Mouse (Mus musculus) fat pad, adult 2 months (tissue): ENCODE data around the gene Nuak2.
"Not testable (repeated sequence)": the region's sequence is repeated elsewhere in the genome, so short reads cannot be mapped to it uniquely, and the experiment has no call there.

Experiments used
- DNase-seq: peaks from one replicate; pipeline ENCODE4 v3.0.0-alpha.2; 2011; ENCODE audit warnings: low read depth, low spot score; ENCODE audit errors: extremely low read depth

The Nuak2 gene

GRCm38 (mm10) chr1:132315889-132316624 lies at the start of gene Nuak2:
Gene Nuak2 (plus strand): TSS chr1:132316126.
- no peak for DNase-seq

DNA sequence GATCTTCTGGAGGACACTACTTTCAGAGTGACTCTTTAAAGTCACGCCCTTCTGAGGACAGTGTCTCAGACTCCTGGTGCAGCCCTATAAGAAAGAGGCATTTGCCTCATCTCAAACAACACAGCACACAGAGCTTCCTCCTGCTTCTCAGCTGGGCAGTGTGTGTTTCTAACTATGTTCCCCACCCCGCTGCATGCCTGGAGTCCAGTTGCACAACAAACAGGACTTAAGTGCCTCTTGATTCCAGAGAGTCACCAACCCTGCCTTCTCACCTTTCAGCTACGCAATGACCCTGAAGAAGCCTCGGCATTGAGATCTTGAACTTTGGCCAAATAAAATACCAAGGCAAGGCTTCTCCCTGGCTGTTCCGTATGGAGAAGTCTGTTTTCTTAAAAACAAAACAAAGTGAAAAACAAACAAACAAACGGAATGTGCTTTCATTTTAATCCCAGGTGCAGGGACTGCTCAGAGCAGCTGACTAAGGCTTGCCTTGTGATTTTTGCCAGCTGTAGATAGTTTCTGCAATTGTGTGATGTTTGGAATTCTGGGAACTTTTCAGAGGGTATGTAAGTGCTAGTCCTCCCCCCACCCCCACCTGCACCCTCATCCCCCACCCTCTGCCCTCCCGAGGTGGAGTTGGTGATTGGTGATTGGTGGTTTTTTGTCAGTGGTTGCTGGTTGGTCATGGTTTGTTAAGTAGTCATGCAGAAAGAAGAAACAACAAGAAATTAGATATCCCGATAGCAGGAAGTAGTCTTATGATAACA lies 49.0 kb upstream of the Nuak2 start:
- DNase-seq, result peak; percentile 18

GRCm38 (mm10) chr1:132267959-132268358 lies 48.0 kb upstream of the Nuak2 start:
- no peak for DNase-seq

DNA sequence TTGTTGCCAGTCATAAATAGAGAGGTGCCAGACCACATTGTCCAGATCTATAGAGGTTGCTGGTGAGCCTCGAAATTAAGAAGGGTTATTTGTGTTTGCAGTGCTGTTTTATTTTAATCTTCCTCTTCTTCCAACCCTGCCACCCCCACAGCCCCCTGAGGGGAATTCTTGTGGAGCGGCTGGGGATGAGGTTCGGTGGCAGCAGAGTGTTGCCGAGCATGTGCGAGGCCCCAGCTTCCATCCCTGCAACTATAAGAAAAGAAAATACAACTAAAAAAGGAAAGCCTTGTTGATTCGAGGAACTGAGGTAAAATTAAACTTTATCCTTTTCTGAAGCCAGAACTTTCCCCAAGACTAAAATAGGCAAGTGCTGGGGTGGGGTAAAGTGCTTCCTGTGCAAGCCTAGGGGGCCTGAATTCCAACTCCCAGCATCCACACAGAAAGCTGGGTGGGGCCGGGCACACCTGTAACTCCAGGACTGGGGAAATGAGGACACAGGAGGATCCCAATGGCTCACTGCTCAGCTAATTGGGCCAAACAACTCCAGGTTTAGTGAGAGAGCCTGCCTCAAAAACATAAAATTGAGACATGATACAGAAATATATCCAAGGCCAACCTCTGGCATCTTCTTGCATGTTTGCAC lies 47.4 kb upstream of the Nuak2 start:
- no peak for DNase-seq

DNA sequence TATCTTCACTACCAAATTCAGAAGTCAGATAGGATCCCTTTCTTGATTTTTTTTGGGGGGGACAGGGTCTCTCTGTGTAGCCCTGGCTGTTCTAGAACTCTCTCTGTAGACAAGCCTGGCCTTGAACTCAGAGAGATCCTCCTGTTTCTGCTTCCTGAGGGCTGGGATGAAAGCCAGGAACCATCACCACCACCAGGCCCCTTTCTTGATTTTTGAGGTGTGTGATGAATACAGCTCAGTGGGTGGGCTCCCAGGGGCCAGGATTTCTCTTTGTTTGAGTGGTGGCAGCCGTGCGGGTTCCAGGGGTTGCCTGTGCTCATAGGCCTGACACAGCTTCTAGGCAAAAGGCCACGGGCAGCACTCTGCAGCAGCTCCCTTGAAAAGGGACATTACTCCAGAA lies 44.7 kb upstream of the Nuak2 start:
- no peak for DNase-seq

GRCm38 (mm10) chr1:132276694-132277093 lies 39.2 kb upstream of the Nuak2 start:
- no peak for DNase-seq

DNA sequence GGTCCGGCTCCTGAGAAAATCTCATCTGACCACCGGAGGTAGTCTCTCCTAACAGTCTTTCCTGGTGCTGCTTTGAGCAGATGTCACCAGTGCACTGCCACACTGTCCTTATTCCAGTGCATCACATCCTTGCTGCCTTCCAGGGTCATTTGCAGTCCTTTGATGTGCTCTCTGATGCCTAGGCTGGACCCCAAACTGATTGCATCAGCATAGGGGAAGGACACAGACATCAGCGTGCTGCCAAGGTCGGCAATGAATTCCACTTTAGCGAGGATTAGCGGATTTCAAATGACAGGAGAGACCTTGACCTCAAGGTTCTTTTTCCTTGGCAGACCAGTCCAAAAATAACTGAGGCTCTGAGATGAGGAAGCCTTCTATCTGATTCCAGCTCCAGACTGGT lies 38.8 kb upstream of the Nuak2 start:
- DNase-seq, result no peak

- DNase-seq, result not testable (repeated sequence)
These were observed 35.3 kb upstream of the Nuak2 start for GRCm38 (mm10) chr1:132280636-132281035.

DNA sequence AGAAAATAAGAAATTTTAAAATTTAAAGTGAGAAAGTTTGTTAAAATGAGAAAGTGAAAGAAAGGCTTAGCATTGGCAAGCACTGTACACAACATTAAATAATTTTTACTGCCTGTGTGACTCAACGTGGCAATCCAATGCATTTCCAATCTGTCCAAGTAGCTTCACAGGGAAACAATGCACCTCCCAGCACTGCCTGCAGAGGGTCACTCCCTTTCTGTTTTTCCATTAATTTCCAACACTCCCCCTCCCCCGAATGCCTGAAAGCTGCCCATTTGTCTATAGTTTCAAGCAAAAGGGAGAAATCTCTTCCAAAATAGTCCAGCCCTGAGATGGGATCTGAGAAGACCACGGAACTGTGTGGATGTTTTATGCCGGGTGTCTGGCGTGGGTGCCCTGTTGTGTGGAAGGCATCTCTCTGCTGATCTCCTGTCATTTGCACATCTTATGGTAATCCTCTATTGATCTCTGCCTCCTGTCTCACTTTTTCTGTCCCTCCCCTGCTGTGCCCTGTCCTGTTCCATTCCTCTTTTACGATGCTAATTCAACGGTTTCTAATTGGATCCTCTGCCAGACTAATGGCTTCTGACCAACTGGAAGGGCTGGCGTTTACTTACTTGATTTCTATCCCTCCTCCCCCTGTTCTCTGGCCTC lies 34.3 kb upstream of the Nuak2 start:
- DNase-seq, result no peak

GRCm38 (mm10) chr1:132282177-132282536 lies 33.8 kb upstream of the Nuak2 start:
- DNase-seq, result no peak

GRCm38 (mm10) chr1:132283018-132283417 lies 32.9 kb upstream of the Nuak2 start:
- no peak for DNase-seq

- DNase-seq, result no peak
These were observed 29.2 kb upstream of the Nuak2 start for GRCm38 (mm10) chr1:132286735-132287134.

- DNase-seq, result no peak
These were observed 28.5 kb upstream of the Nuak2 start for GRCm38 (mm10) chr1:132287445-132287844.

GRCm38 (mm10) chr1:132287991-132288451 lies 27.9 kb upstream of the Nuak2 start:
- DNase-seq, result no peak

DNA sequence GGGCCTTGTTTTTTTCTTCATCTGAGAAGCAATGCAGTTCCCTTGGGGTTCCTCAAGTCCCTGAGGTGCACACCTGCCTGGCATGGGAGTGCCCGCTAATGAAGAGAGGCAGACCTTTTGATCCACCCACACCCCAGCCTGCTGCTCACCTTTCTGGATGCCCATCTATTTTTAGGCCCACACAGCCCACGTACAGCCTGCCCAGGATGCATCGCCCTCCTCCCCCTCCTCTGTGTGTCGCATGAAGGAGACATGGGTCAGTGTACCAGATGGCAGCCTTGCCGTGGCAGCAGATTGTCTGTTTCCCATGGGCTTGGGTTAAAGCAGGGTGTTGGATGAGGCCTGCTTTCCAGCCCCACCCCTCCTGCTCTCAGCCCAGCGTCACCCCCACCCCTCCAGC lies 26.0 kb upstream of the Nuak2 start:
- no peak for DNase-seq

- no peak for DNase-seq
These were observed 24.8 kb upstream of the Nuak2 start for GRCm38 (mm10) chr1:132290921-132291675.

DNA sequence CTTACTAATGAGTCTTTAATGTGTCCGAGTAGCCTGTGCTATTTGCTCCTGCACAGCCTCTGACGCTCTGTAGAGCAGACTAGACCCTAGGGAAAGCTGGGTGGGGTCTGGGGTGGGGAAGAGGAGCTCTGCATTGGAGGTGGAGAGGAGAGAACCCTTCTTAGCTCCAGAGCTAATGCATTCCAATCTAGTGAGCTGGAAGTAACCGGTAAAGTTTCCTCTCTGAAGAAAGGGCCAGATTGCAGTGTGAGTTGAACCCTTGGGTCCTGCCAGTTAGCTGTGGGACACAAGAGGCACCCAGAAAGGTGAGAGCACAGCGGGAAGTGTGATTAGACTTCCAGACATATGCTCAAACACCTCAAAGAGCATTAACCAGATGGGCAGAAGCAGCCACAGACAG lies 24.2 kb upstream of the Nuak2 start:
- no peak for DNase-seq

GRCm38 (mm10) chr1:132292318-132293129 lies 23.4 kb upstream of the Nuak2 start:
- DNase-seq, result no peak

GRCm38 (mm10) chr1:132295506-132295905 lies 20.4 kb upstream of the Nuak2 start:
- DNase-seq, result no peak

GRCm38 (mm10) chr1:132296051-132296450 lies 19.9 kb upstream of the Nuak2 start:
- DNase-seq, result no peak
